20 mouse cellular contexts compared by ENCODE assay signal in genomic region chr10:96123885-96124284, GRCm38 (mm10). TPM values are rescaled to one million over a fixed set of nuclear protein-coding genes. Genes with fewer than 3 reads are reported as not detected.
"Had no signal": no experiment of that assay in that cellular context is flagged by ENCODE, and none has a peak within 500 bp of the region (broad histone marks: within the 10 kb centered on the region; RNA-seq: fewer than 3 reads in every experiment).

No protein-coding gene starts in this region.

- H3K27ac ChIP-seq: liver, embryonic 15.5 days; macrophage; midbrain, embryonic 10.5 days; neural tube, embryonic 13.5 days; stomach, postnatal 0 days had no signal

- H3K4me3 ChIP-seq: layer of hippocampus, adult 2 months; liver, embryonic 15.5 days; midbrain, embryonic 10.5 days; neural tube, embryonic 13.5 days had no signal

- DNase-seq: kidney, adult 8-10 months; kidney, postnatal 4 days; left cerebral cortex, postnatal 4 days; lung, embryonic 14.5 days; lung, postnatal 14 days; midbrain, embryonic 14.5 days; right cerebral cortex, postnatal 25 days; thymus, postnatal 14 days had no signal

- ATAC-seq: intestine, postnatal 0 days had no signal

- H3K4me1 ChIP-seq: midbrain, embryonic 10.5 days; neural tube, embryonic 13.5 days had no signal

RNA-seq across cellular contexts. Expression of gene Gm5426, which starts 12.5 kb away (rescaled TPM):
- total RNA-seq: layer of hippocampus, adult 2 months; layer of hippocampus, postnatal 10 days; left cerebral cortex, postnatal 4 days had no signal
- polyA plus RNA-seq: intestine, postnatal 0 days; kidney, embryonic 16.5 days; limb, embryonic 14.5 days; liver, embryonic 11.5 days; liver, embryonic 15.5 days; lung, embryonic 14.5 days; macrophage; midbrain, embryonic 10.5 days; midbrain, embryonic 14.5 days; neural tube, embryonic 13.5 days; small intestine, adult 2 months; stomach, postnatal 0 days had no signal
